Mouse (Mus musculus) neural tube, embryonic 13.5 days (tissue): ENCODE measurements at regions not wholly inside any gene's neighbourhood (a gene's known extent, or its start where the extent isn't known, plus 50 kb on each side); places are given as distances from the start of the nearest gene placed in this dataset.

Experiments
- ATAC-seq: fragments of 200-750 bp; cut with Nextera tagmentation; 2 replicates; pipeline ENCODE4 v1.8.0; 2017; ENCODE audit warnings: low read depth, mild to moderate bottlenecking, moderate TSS enrichment, moderate library complexity
- H3K27ac ChIP-seq: fragments of 300-500 bp; sonication (generic); replicated peaks from 2 replicates; pipeline ENCODE4 v1.5.1; 2015; ENCODE audit warnings: moderate library complexity, mild to moderate bottlenecking, inconsistent platforms
- H3K27me3 ChIP-seq: fragments of 300-500 bp; sonication (generic); 2 replicates; pipeline ENCODE4 v1.6.1; 2015; ENCODE audit warnings: mild to moderate bottlenecking, inconsistent platforms
- H3K36me3 ChIP-seq: fragments of 300-500 bp; sonication (generic); 2 replicates; pipeline ENCODE4 v1.6.1; 2015; ENCODE audit warnings: mild to moderate bottlenecking, inconsistent platforms
- H3K4me1 ChIP-seq: fragments of 300-500 bp; sonication (generic); replicated peaks from 2 replicates; pipeline ENCODE4 v1.6.1; 2015; ENCODE audit warnings: inconsistent platforms
- H3K4me2 ChIP-seq: fragments of 300-500 bp; sonication (generic); 2 replicates; pipeline ENCODE4 v1.6.1; 2015; ENCODE audit warnings: inconsistent platforms, mild to moderate bottlenecking, moderate library complexity
- H3K4me3 ChIP-seq: fragments of 300-500 bp; sonication (generic); 2 replicates; pipeline ENCODE4 v1.5.1; 2015; ENCODE audit warnings: mild to moderate bottlenecking, inconsistent platforms
- H3K9ac ChIP-seq: fragments of 300-500 bp; sonication (generic); 2 replicates; pipeline ENCODE4 v1.6.1; 2015; ENCODE audit warnings: moderate library complexity, mild to moderate bottlenecking, inconsistent platforms
- H3K9me3 ChIP-seq: fragments of 300-500 bp; sonication (generic); 2 replicates; pipeline ENCODE4 v1.6.1; 2016; ENCODE audit warnings: inconsistent platforms
- WGBS: fragments of 180-500 bp; shearing (Covaris S2); methylation state at CpG from one replicate; pipeline ENCODE4 v1.1.7; 2015; 5-methylcytosine and 5-hydroxymethylcytosine counted together

GRCm38 (mm10) chr5:75458317-75458716 lies 116.4 kb upstream of the Kit start:
- ATAC-seq: no peak
- no peak overlapping the region for H3K9ac ChIP-seq
- no peaks in the 10 kb centered on the region for H3K9me3 ChIP-seq
- H3K27ac ChIP-seq: no peak overlapping the region
- H3K36me3 ChIP-seq: no peaks in the 10 kb centered on the region
- H3K4me3 ChIP-seq: no peak overlapping the region
- no peaks in the 10 kb centered on the region for H3K27me3 ChIP-seq
- WGBS: 92% methylated on average over 7 of the region's 7 CpGs
- H3K4me2 ChIP-seq: no peak overlapping the region
- H3K4me1 ChIP-seq: peaks cover 19% of the 10 kb centered on the region

- Histone ChIP-seq H3K9ac (no peak overlapping the region), H3K4me3 (no peak overlapping the region), H3K9me3 (no peaks in the 10 kb centered on the region), H3K27me3 (no peaks in the 10 kb centered on the region), H3K4me2 (no peak overlapping the region), H3K4me1 (peaks cover 6% of the 10 kb centered on the region), H3K27ac (no peak overlapping the region), H3K36me3 (no peaks in the 10 kb centered on the region)
- no peak for ATAC-seq
- WGBS: 71% methylated on average over 3 of the region's 3 CpGs
Measured at GRCm38 (mm10) chr5:75459758-75460354, 114.9 kb upstream of the Kit start.

GRCm38 (mm10) chr5:75460414-75461025 lies 114.2 kb upstream of the Kit start:
- Histone ChIP-seq H3K4me2 (no peak overlapping the region), H3K4me3 (no peak overlapping the region), H3K9me3 (no peaks in the 10 kb centered on the region), H3K27me3 (no peaks in the 10 kb centered on the region), H3K36me3 (no peaks in the 10 kb centered on the region), H3K27ac (no peak overlapping the region), H3K4me1 (no peaks in the 10 kb centered on the region), H3K9ac (no peak overlapping the region)
- ATAC-seq: no peak
- WGBS: 88% methylated on average over 9 of the region's 9 CpGs

- 90% methylated on average over 5 of the region's 5 CpGs for WGBS
Measured at GRCm38 (mm10) chr5:75461368-75461767, 113.3 kb upstream of the Kit start.

GRCm38 (mm10) chr5:75463591-75463990 lies 111.1 kb upstream of the Kit start:
- Histone ChIP-seq H3K4me3 (no peak overlapping the region), H3K4me1 (peaks cover 4% of the 10 kb centered on the region; the same call in 1 of the 2 replicates), H3K27me3 (no peaks in the 10 kb centered on the region), H3K9me3 (no peaks in the 10 kb centered on the region), H3K36me3 (no peaks in the 10 kb centered on the region), H3K4me2 (no peak overlapping the region), H3K27ac (no peak overlapping the region), H3K9ac (no peak overlapping the region)
- WGBS: 90% methylated on average over 4 of the region's 4 CpGs
- ATAC-seq: no peak

More at GRCm38 (mm10) chr5:75461368-75461767, 113.3 kb upstream of the Kit start:
- no peak overlapping the region for H3K4me3 ChIP-seq
- no peak overlapping the region for H3K9ac ChIP-seq
- H3K27ac ChIP-seq: no peak overlapping the region
- H3K4me2 ChIP-seq: no peak overlapping the region
- H3K36me3 ChIP-seq: no peaks in the 10 kb centered on the region
- no peaks in the 10 kb centered on the region for H3K27me3 ChIP-seq
- no peak for ATAC-seq
- H3K9me3 ChIP-seq: no peaks in the 10 kb centered on the region
- H3K4me1 ChIP-seq: no peaks in the 10 kb centered on the region

- H3K9ac ChIP-seq: no peak overlapping the region
- no peaks in the 10 kb centered on the region for H3K36me3 ChIP-seq
- H3K4me1 ChIP-seq: peaks cover 4% of the 10 kb centered on the region; the same call in 1 of the 2 replicates
- no peak overlapping the region for H3K4me2 ChIP-seq
- WGBS: 87% methylated on average over 7 of the region's 7 CpGs
- H3K9me3 ChIP-seq: no peaks in the 10 kb centered on the region
- no peaks in the 10 kb centered on the region for H3K27me3 ChIP-seq
- ATAC-seq: no peak
- H3K27ac ChIP-seq: no peak overlapping the region
- H3K4me3 ChIP-seq: no peak overlapping the region
Measured at GRCm38 (mm10) chr5:75465701-75466100, 109.0 kb upstream of the Kit start.

- H3K9ac ChIP-seq: no peak overlapping the region
- WGBS: 83% methylated on average over 4 of the region's 4 CpGs
Measured at GRCm38 (mm10) chr5:75466941-75467340, 107.8 kb upstream of the Kit start.

GRCm38 (mm10) chr5:75467916-75468315 lies 106.8 kb upstream of the Kit start:
- no peak overlapping the region for H3K4me3 ChIP-seq
- no peak overlapping the region for H3K9ac ChIP-seq
- no peak overlapping the region; the same call in 1 of the 2 replicates for H3K27ac ChIP-seq
- ATAC-seq: no peak
- H3K27me3 ChIP-seq: no peaks in the 10 kb centered on the region
- peaks cover 12% of the 10 kb centered on the region; the same call in 1 of the 2 replicates for H3K4me1 ChIP-seq
- H3K4me2 ChIP-seq: no peak overlapping the region
- no peaks in the 10 kb centered on the region for H3K36me3 ChIP-seq
- 46% methylated on average over 6 of the region's 6 CpGs for WGBS
- H3K9me3 ChIP-seq: no peaks in the 10 kb centered on the region

More at GRCm38 (mm10) chr5:75466941-75467340, 107.8 kb upstream of the Kit start:
- Histone ChIP-seq H3K4me1 (peaks cover 4% of the 10 kb centered on the region; the same call in 1 of the 2 replicates), H3K9me3 (no peaks in the 10 kb centered on the region), H3K27me3 (no peaks in the 10 kb centered on the region), H3K27ac (no peak overlapping the region), H3K36me3 (no peaks in the 10 kb centered on the region), H3K4me3 (no peak overlapping the region), H3K4me2 (no peak overlapping the region)
- no peak for ATAC-seq

GRCm38 (mm10) chr5:75471010-75471409 lies 103.7 kb upstream of the Kit start:
- Histone ChIP-seq H3K4me3 (no peak overlapping the region), H3K27ac (no peak overlapping the region), H3K9ac (no peak overlapping the region), H3K4me2 (no peak overlapping the region), H3K27me3 (no peaks in the 10 kb centered on the region), H3K36me3 (no peaks in the 10 kb centered on the region), H3K4me1 (peaks cover 12% of the 10 kb centered on the region; the same call in 1 of the 2 replicates), H3K9me3 (no peaks in the 10 kb centered on the region)
- ATAC-seq: no peak
- WGBS: 96% methylated on average over 8 of the region's 8 CpGs

GRCm38 (mm10) chr5:75472484-75472883 lies 102.2 kb upstream of the Kit start:
- Histone ChIP-seq H3K4me2 (no peak overlapping the region), H3K9me3 (no peaks in the 10 kb centered on the region), H3K4me3 (no peak overlapping the region), H3K4me1 (peaks cover 12% of the 10 kb centered on the region; the same call in 1 of the 2 replicates), H3K9ac (no peak overlapping the region), H3K27ac (peak overlapping the region; percentile 18; the same call in 1 of the 2 replicates), H3K36me3 (no peaks in the 10 kb centered on the region), H3K27me3 (no peaks in the 10 kb centered on the region)
- WGBS: 26% methylated on average over 3 of the region's 3 CpGs
- peak; percentile 47; the same call in 1 of the 2 replicates for ATAC-seq

GRCm38 (mm10) chr5:75475414-75475813 lies 99.3 kb upstream of the Kit start:
- no peak for ATAC-seq
- Histone ChIP-seq H3K4me1 (peaks cover 16% of the 10 kb centered on the region; the same call in 1 of the 2 replicates), H3K27me3 (no peaks in the 10 kb centered on the region), H3K36me3 (no peaks in the 10 kb centered on the region), H3K9ac (no peak overlapping the region), H3K4me3 (no peak overlapping the region), H3K27ac (no peak overlapping the region), H3K4me2 (no peak overlapping the region), H3K9me3 (no peaks in the 10 kb centered on the region)
- WGBS: 10% methylated on average over 4 of the region's 4 CpGs

- H3K9me3 ChIP-seq: no peaks in the 10 kb centered on the region
- H3K36me3 ChIP-seq: no peaks in the 10 kb centered on the region
- no peak for ATAC-seq
- peaks cover 12% of the 10 kb centered on the region; the same call in 1 of the 2 replicates for H3K4me1 ChIP-seq
- no peak overlapping the region for H3K9ac ChIP-seq
- no peak overlapping the region for H3K4me2 ChIP-seq
- H3K27me3 ChIP-seq: no peaks in the 10 kb centered on the region
- 4% methylated on average over 1 of the region's 1 CpGs for WGBS
- H3K4me3 ChIP-seq: no peak overlapping the region
- no peak overlapping the region for H3K27ac ChIP-seq
Measured at GRCm38 (mm10) chr5:75478499-75478898, 96.2 kb upstream of the Kit start.
